Mouse (Mus musculus) lung, embryonic 14.5 days (tissue): Measurements from ENCODE around the gene Ttc28. TPM values are rescaled to one million over a fixed set of nuclear protein-coding genes. Genes with fewer than 3 reads are reported as not detected.

Experiments
- ATAC-seq: fragments of 200-750 bp; cut with Nextera tagmentation; 2 replicates; pipeline ENCODE4 v1.8.0; 2017; ENCODE audit warnings: mild to moderate bottlenecking, moderate TSS enrichment, moderate library complexity; ENCODE audit not compliant: insufficient read depth
- DNase-seq: peaks from one replicate; pipeline ENCODE4 v3.0.0-alpha.2; 2015
- H3K27ac ChIP-seq: fragments of 300-500 bp; sonication (generic); 2 replicates; pipeline ENCODE4 v1.5.1; 2014; ENCODE audit warnings: low read depth, mild to moderate bottlenecking, moderate library complexity
- H3K27me3 ChIP-seq: fragments of 300-500 bp; sonication (generic); 2 replicates; pipeline ENCODE4 v1.6.1; 2014; ENCODE audit warnings: low read length, control low read depth; ENCODE audit not compliant: insufficient read depth
- H3K36me3 ChIP-seq: fragments of 300-500 bp; sonication (generic); 2 replicates; pipeline ENCODE4 v1.6.1; 2014; ENCODE audit warnings: control low read depth; ENCODE audit not compliant: insufficient read depth
- H3K4me1 ChIP-seq: fragments of 300-500 bp; sonication (generic); 2 replicates; pipeline ENCODE4 v1.6.1; 2014; ENCODE audit warnings: antibody characterized with exemption, control low read depth; ENCODE audit not compliant: insufficient read depth
- H3K4me2 ChIP-seq: fragments of 300-500 bp; sonication (generic); 2 replicates; pipeline ENCODE4 v1.6.1; 2014; ENCODE audit warnings: mild to moderate bottlenecking
- H3K4me3 ChIP-seq: fragments of 300-500 bp; sonication (generic); 2 replicates; pipeline ENCODE4 v1.5.1; 2014; ENCODE audit warnings: low read depth, low read length
- H3K9ac ChIP-seq: fragments of 300-500 bp; sonication (generic); 2 replicates; pipeline ENCODE4 v1.6.1; 2014
- H3K9me3 ChIP-seq: fragments of 300-500 bp; sonication (generic); 2 replicates; pipeline ENCODE4 v1.6.1; 2016; ENCODE audit warnings: low read depth, low read length, control low read depth
- CTCF ChIP-seq: IDR thresholded peaks from 2 replicates; pipeline ENCODE4 v1.5.1; 2016; ENCODE audit warnings: antibody characterized with exemption, low read depth
- WGBS: fragments of 180-500 bp; shearing (Covaris S2); extraction: QIAGEN DNeasy Blood & Tissue Kit; methylation state at CpG from one replicate; pipeline ENCODE4 v1.1.7; 2014; 5-methylcytosine and 5-hydroxymethylcytosine counted together
- polyA plus RNA-seq: library from polyadenylated mRNA; unstranded; fragments of >200 nt; fragmentation: Nextera tagmentation; extraction: Ambion mirVana; gene quantifications from 2 replicates; pipeline ENCODE4 v1.2.1, GENCODE M21; 2014

Gene Ttc28
- polyA plus RNA-seq, 1 experiment from 2014 or later = 15.2 TPM

- Histone ChIP-seq H3K27me3 (no peaks in the 10 kb centered on the region), H3K9me3 (no peaks in the 10 kb centered on the region), H3K9ac (no peak overlapping the region), H3K4me3 (no peak overlapping the region), H3K4me1 (peaks cover 6% of the 10 kb centered on the region; the same call in 1 of the 2 replicates), H3K27ac (no peak overlapping the region; the same call in 1 of the 2 replicates), H3K4me2 (no peak overlapping the region), H3K36me3 (no peaks in the 10 kb centered on the region)
- 31% methylated on average over 7 of the region's 7 CpGs for WGBS
- peak; percentile 59 for DNase-seq
- ATAC-seq = peak; percentile 33
- no peak for TF ChIP-seq CTCF
Observed at GRCm38 (mm10) chr5:111007136-111007500, 127.5 kb downstream of the Ttc28 start.

GRCm38 (mm10) chr5:111007900-111008299 lies 128.3 kb downstream of the Ttc28 start:
- ATAC-seq (no peak), DNase-seq (peak; percentile 52)
- no peak for TF ChIP-seq CTCF
- peaks cover 12% of the 10 kb centered on the region; the same call in 1 of the 2 replicates for H3K4me1 ChIP-seq
- no peak overlapping the region for H3K4me3 ChIP-seq
- no peak overlapping the region for H3K27ac ChIP-seq
- H3K27me3 ChIP-seq = no peaks in the 10 kb centered on the region
- no peaks in the 10 kb centered on the region for H3K36me3 ChIP-seq
- WGBS = 45% methylated on average over 8 of the region's 8 CpGs
- no peak overlapping the region for H3K4me2 ChIP-seq
- no peaks in the 10 kb centered on the region for H3K9me3 ChIP-seq
- H3K9ac ChIP-seq = no peak overlapping the region

- ATAC-seq = no peak
- H3K9ac ChIP-seq = no peak overlapping the region
- no peaks in the 10 kb centered on the region for H3K36me3 ChIP-seq
- H3K4me1 ChIP-seq = peaks cover 12% of the 10 kb centered on the region; the same call in 1 of the 2 replicates
- no peak overlapping the region for H3K4me3 ChIP-seq
- TF ChIP-seq CTCF = no peak
- no peak overlapping the region for H3K27ac ChIP-seq
- no peaks in the 10 kb centered on the region for H3K9me3 ChIP-seq
- DNase-seq = no peak
- 82% methylated on average over 6 of the region's 6 CpGs for WGBS
- H3K27me3 ChIP-seq = no peaks in the 10 kb centered on the region
- H3K4me2 ChIP-seq = no peak overlapping the region
Observed at GRCm38 (mm10) chr5:111008431-111008830, 128.8 kb downstream of the Ttc28 start.

DNA sequence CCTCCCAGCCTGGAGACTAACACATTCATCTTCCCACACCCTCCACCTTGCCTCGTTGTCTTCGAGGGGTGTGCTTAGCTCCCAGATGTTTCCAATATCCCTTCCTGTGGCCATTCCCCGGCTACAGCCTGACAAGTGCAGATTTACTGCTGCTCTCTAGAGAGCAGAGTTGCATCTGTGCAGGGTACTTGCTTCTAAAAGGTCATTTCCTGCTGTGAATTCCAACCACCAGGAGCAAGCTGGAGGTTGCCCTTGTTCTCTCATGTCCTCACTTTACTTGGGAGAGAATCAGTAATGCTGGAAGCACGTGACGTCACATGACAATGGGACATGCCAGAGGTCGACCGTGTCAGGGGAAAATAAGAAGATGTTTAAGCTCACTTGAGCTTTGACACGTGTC lies 131.7 kb downstream of the Ttc28 start:
- Histone ChIP-seq H3K9ac (no peak overlapping the region), H3K9me3 (no peaks in the 10 kb centered on the region), H3K36me3 (no peaks in the 10 kb centered on the region), H3K4me3 (no peak overlapping the region), H3K4me1 (peaks cover 12% of the 10 kb centered on the region; the same call in 1 of the 2 replicates), H3K4me2 (no peak overlapping the region), H3K27me3 (no peaks in the 10 kb centered on the region), H3K27ac (no peak overlapping the region)
- 21% methylated on average over 8 of the region's 8 CpGs for WGBS
- DNase-seq (peak; percentile 43), ATAC-seq (peak; percentile 9; the same call in 1 of the 2 replicates)
- TF ChIP-seq CTCF = peak; percentile 54

GRCm38 (mm10) chr5:111012064-111012463 lies 132.5 kb downstream of the Ttc28 start:
- no peak overlapping the region for H3K9ac ChIP-seq
- no peak overlapping the region for H3K27ac ChIP-seq
- H3K4me3 ChIP-seq = no peak overlapping the region
- no peak for DNase-seq
- H3K4me2 ChIP-seq = no peak overlapping the region
- no peaks in the 10 kb centered on the region for H3K36me3 ChIP-seq
- ATAC-seq = no peak
- H3K27me3 ChIP-seq = no peaks in the 10 kb centered on the region
- no peaks in the 10 kb centered on the region for H3K9me3 ChIP-seq
- WGBS = 50% methylated on average over 11 of the region's 11 CpGs
- H3K4me1 ChIP-seq = peaks cover 12% of the 10 kb centered on the region; the same call in 1 of the 2 replicates
- TF ChIP-seq CTCF = no peak

DNA sequence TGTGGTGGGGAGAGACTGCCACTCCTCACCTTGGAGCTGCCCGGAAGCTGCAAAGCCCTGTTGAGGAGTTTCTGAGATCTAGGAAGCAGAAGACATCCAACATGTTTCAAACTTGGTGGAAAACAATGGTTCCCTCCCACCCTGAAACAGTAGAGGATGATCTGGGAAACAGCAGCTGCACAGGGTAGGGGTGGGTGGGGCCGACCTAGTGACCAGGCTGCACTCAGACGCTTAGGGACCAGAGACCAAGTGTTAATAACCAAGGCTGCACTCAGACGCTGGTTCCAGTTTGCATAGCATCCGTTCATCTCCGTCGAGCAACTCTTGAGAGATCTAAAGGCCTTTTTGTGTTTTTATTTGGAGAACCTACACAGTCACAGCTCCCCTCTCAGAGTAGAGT lies 133.0 kb downstream of the Ttc28 start:
- H3K4me3 ChIP-seq = no peak overlapping the region

GRCm38 (mm10) chr5:111014960-111015359 lies 135.4 kb downstream of the Ttc28 start:
- Histone ChIP-seq H3K9ac (no peak overlapping the region), H3K27me3 (no peaks in the 10 kb centered on the region), H3K36me3 (no peaks in the 10 kb centered on the region), H3K9me3 (no peaks in the 10 kb centered on the region), H3K4me3 (no peak overlapping the region), H3K4me2 (no peak overlapping the region), H3K27ac (no peak overlapping the region), H3K4me1 (peaks cover 12% of the 10 kb centered on the region; the same call in 1 of the 2 replicates)
- TF ChIP-seq CTCF = no peak
- 65% methylated on average over 4 of the region's 4 CpGs for WGBS
- no peak for DNase-seq
- no peak for ATAC-seq

More for the DNA sequence above, 133.0 kb downstream of the Ttc28 start:
- DNase-seq (no peak), ATAC-seq (no peak)
- TF ChIP-seq CTCF = no peak
- Histone ChIP-seq H3K4me2 (no peak overlapping the region), H3K36me3 (no peaks in the 10 kb centered on the region), H3K27ac (no peak overlapping the region), H3K4me1 (peaks cover 12% of the 10 kb centered on the region; the same call in 1 of the 2 replicates), H3K9me3 (no peaks in the 10 kb centered on the region), H3K27me3 (no peaks in the 10 kb centered on the region), H3K9ac (no peak overlapping the region)
- 48% methylated on average over 7 of the region's 7 CpGs for WGBS
